Mouse (Mus musculus): Measurements from ENCODE around the gene Ino80e.
A peak's percentile ranks its signal among the peaks of the same experiment; 100 is the strongest.

Ino80e gene

DNA sequence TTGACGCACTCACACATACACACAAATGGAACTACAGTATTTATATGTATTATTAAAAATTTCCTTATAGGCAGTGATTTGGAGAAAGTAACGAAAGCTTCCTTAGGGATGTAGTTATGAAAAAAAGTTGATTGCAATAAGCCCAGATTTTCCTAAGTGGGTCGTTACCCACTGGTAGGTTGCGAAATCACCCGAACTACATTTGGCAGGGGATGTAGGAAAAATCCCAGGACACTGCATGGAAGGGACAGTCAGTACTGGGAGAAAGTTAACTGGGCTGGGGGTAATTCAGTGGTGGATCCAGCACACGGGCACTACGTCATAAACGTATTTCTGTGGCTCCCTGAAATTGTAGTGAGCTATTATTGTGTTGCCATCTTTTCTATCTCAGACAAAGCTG, 45.7 kb downstream of the Ino80e start:
- DNase-seq (ENCODE audit: extremely low spot score, low read depth, low spot score) = no peak

DNA sequence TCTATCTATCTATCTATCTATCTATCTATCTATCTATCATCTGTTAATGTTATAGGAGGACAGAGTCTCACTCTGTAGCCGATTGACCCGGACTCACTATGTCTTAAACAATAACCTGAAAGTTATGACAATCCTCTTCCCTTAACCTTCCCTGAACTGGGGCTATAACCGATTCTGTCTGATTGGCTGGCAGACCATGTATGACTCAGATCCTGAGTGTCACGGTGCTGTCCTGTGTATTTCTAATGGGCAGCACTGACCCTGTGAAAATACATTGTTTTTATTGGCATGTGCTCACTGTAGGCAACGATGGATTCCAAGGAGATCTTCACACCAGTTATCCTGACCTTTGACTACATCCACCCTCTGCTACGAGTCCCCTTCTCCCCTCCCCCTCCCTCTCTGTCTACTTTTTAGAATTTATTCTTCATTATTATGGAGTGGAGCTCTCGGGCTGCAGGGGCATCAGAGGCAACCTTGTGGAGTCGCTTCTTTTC, 46.4 kb downstream of the Ino80e start:
- no peak for DNase-seq (ENCODE audit: extremely low spot score, low read depth, low spot score)

DNA sequence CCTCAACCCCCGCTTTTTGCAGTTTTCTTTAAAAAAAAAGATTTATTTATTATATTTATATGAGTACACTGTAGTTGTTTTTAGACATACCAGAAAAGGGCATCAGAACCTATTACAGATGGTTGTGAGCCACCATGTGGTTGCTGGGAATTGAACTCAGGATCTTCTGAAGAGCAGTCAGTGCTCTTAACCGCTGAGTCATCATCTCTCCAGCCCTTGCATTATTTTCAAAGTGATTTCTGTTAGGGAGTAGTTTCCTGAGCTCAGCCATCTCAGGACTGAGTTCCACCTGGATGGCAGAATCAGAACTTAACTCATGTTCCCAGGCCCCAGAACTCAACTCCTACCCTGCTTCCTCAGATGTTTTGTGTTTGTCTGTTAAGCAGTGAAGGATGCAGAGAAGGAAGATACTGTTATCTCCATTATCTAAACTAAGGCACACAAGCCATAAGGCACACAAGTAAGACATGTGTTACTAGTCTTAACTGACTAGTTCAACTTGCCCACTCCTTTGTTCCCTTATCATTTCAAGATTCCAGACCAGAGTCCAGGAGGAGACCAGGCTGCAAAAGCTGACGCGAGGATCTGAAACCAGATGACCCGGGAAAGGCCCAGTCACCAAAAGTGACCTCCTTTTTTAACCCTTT, 52.3 kb downstream of the Ino80e start:
- DNase-seq (ENCODE audit: extremely low spot score, low read depth, low spot score) = no peak

DNA sequence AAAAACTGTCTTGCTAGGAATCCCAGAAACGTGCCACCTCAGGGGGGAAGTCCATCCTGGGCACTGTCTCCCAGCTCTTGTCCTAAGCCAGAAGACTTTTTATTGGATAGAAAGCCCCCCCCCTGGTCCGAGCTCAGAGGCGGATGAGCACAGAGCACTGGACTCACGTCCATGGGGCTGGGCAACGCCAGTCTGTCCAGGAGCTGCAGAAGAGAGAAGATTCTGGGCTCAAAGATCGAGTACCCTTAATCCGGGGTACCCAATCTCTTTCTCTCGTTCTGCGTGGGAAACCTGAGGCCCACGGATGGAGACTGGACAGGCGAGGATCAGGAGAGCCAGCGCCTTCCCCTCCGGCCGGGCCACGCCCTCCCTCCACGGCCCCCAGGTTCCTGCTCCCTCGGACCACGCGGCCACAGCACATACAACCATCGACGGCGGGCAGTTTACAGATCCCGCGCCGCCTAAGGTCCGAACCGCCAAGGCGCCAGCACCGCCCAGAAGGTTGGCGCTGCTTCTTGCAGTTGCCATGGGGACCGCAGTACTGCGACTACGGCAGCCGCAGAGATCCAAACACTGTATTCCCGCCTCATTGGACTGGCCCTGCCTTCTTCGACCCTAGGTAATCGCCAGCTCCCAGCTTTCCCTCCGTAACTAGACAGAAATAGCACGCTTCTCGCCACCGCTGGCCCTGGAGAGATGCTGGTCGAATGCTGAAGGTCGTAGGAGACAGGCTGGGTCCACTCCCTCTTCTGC, 53.3 kb downstream of the Ino80e start:
- DNase-seq (ENCODE audit: extremely low spot score, low read depth, low spot score) = peak; percentile 61

DNA sequence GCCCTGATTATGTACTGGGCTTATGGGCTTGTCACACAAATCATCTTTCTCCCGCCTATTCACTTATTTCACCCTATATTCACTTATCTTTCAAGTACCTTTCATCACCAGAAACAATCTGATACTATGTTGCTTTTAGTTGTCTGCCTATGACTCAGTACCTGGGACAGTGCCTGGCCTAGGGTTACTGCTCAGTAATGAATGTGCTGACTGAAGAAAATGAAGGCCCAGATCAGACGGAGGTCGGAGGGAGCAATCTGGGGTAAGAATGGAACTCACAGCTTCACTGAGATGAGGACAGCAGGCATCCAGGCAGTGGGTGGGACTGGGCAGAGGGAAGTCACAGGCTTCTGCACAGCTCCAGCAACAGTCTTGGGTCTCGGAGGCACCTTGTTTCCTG, 54.8 kb downstream of the Ino80e start:
- no peak for DNase-seq (ENCODE audit: extremely low spot score, low read depth, low spot score)

DNA sequence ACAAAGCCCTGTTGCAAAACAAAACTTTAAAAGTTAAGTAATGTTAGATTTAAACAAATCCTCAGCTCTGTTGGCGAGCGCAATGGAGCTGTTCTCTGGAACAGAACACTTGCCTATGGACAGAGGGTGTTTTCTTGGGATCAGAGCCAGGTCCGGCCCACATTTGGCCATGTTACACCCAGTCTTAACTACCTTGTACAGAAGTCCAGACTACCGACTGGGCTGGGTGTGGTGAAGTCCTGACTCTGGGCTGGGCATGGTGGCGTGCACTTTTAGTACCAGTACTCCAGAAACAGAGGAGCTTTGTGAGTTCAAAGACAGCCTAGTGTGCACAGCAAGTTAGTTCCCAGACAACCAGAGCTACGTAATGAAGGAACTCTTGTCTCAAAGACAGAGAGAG, 55.2 kb downstream of the Ino80e start:
- no peak for DNase-seq (ENCODE audit: extremely low spot score, low read depth, low spot score)

DNA sequence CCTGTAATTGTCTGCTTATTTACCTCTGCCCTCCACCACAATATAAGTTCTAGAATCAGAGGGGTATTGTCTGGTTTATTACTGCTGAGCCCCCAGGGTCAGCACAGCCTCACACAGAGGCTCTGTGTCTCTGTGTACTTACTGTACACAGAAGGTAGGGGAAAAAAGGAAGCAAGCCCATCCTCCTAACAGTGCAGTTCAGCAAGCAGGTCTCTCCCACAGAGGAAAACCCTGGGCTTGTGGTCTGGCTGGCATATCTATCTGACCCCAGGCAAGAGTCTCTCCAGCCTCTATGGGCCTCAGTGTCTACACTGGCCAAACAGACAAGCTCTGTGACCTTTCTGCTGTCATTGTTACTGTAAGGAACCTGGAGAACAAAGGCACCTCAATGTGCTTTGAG, 58.4 kb downstream of the Ino80e start:
- DNase-seq (ENCODE audit: extremely low spot score, low read depth, low spot score) = no peak

DNA sequence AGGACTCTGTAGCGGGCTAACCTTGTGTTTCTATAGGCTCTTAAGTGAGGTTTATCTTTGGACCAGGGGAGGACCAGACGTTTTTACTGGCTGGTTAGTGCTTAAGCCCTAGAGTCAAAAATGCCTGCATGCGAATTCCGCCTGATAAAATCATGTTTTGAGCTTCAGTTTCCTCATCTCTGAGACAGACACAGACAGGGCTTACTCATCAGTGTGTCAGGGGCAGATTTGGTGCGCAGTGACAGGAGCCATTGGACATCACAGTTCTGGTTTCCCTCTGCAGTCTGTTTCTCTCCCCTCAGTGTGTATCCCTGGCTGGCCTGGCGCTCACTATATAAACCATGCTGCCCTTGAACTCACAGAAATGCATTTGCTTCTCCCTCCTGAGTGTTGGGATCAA, 59.0 kb downstream of the Ino80e start:
- DNase-seq (ENCODE audit: extremely low spot score, low read depth, low spot score) = no peak

DNA sequence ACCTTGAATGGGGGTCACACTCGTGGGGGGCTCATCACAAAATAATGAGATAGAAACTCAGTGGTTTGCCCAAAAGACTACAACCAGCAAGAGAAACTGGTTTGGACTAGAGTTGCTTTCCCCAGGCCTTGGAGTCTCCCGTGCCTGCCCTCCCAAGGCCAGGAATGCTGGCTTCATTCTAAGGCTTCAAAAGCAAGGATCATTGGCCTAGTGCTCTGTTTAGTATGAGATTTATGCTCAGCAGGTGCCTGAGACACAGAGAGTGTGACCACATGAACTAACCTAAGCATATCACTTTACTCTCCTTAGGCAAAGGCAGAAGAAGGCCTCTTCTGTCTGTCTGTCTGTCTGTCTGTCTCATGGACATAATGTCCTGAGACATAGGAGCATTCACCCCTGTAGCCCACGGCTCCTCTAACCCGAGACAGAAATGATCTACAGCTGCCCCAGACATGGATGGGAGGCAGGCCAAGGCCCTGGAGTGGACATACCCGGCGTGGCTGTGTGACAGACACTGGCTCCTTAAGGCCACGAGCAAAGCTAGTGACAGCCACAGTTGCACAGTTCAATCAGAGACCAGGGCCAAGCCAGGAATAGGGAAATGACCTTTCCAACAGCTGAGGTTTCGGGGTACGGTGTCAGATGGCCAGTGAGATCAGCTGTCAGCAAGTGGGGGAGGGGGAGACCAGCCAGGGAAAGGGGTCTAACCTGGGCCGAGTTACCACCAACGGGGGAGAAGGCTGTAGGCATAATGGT, 59.9 kb downstream of the Ino80e start:
- DNase-seq (ENCODE audit: extremely low spot score, low read depth, low spot score) = no peak

DNA sequence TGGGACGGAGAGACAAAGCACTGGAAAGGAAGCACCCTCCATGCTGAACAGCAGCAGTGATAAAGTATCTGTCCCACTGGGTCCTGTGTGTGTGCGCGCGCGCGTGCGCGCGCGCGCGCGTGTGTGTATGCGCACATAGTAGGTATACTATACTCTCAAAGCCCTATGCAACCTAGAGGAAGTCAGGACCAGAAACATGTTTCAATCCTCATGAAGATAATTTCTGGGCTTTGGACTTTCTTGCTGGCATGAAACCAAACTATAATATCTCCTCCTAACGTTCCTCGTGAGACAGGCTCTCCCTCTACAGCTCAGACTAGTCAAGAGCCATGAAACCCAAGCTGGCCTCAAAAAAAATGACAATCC, 61.1 kb downstream of the Ino80e start:
- no peak for DNase-seq (ENCODE audit: extremely low spot score, low read depth, low spot score)

Measured in hindlimb bud, embryonic 11.5 days (tissue).